Mouse (Mus musculus) heart, embryonic 15.5 days (tissue): Measurements from ENCODE around the gene Zfp334. TPM values are rescaled to one million over a fixed set of nuclear protein-coding genes. Genes with fewer than 3 reads are reported as not detected.

Experiments
- ATAC-seq: fragments of 200-750 bp; cut with Nextera tagmentation; replicated peaks from 2 replicates; pipeline ENCODE4 v1.8.0; 2017; ENCODE audit warnings: low read depth, moderate TSS enrichment; ENCODE audit not compliant: insufficient number of reproducible peaks, insufficient read depth, low FRiP score
- H3K27ac ChIP-seq: fragments of 300-500 bp; sonication (generic); 2 replicates; pipeline ENCODE4 v1.5.1; 2015; ENCODE audit warnings: mild to moderate bottlenecking, inconsistent platforms
- H3K27me3 ChIP-seq: fragments of 300-500 bp; sonication (generic); 2 replicates; pipeline ENCODE4 v1.6.1; 2015; ENCODE audit warnings: inconsistent platforms
- H3K36me3 ChIP-seq: fragments of 300-500 bp; sonication (generic); 2 replicates; pipeline ENCODE4 v1.6.1; 2015; ENCODE audit warnings: mild to moderate bottlenecking, inconsistent platforms
- H3K4me1 ChIP-seq: fragments of 300-500 bp; sonication (generic); replicated peaks from 2 replicates; pipeline ENCODE4 v1.6.1; 2015; ENCODE audit warnings: inconsistent platforms
- H3K4me2 ChIP-seq: fragments of 300-500 bp; sonication (generic); 2 replicates; pipeline ENCODE4 v1.6.1; 2015; ENCODE audit warnings: inconsistent platforms, mild to moderate bottlenecking, moderate library complexity
- H3K4me3 ChIP-seq: fragments of 300-500 bp; sonication (generic); 2 replicates; pipeline ENCODE4 v1.5.1; 2015; ENCODE audit warnings: mild to moderate bottlenecking, inconsistent platforms
- H3K9ac ChIP-seq: fragments of 300-500 bp; sonication (generic); 2 replicates; pipeline ENCODE4 v1.6.1; 2015; ENCODE audit warnings: mild to moderate bottlenecking, inconsistent platforms
- H3K9me3 ChIP-seq: fragments of 300-500 bp; sonication (generic); replicated peaks from 2 replicates; pipeline ENCODE4 v1.6.1; 2016; ENCODE audit warnings: inconsistent platforms
- WGBS: fragments of 180-500 bp; shearing (Covaris S2); methylation state at CpG from one replicate; pipeline ENCODE4 v1.1.7; 2015; ENCODE audit warnings: mixed read lengths; 5-methylcytosine and 5-hydroxymethylcytosine counted together
- polyA plus RNA-seq: library from polyadenylated mRNA; unstranded; fragments of >200 nt; fragmentation: Nextera tagmentation; extraction: Ambion mirVana; gene quantifications from 2 replicates; pipeline ENCODE4 v1.2.1, GENCODE M21; 2015

The Zfp334 gene
- 3.4 and 4.2 TPM in 2 replicates for polyA plus RNA-seq

DNA sequence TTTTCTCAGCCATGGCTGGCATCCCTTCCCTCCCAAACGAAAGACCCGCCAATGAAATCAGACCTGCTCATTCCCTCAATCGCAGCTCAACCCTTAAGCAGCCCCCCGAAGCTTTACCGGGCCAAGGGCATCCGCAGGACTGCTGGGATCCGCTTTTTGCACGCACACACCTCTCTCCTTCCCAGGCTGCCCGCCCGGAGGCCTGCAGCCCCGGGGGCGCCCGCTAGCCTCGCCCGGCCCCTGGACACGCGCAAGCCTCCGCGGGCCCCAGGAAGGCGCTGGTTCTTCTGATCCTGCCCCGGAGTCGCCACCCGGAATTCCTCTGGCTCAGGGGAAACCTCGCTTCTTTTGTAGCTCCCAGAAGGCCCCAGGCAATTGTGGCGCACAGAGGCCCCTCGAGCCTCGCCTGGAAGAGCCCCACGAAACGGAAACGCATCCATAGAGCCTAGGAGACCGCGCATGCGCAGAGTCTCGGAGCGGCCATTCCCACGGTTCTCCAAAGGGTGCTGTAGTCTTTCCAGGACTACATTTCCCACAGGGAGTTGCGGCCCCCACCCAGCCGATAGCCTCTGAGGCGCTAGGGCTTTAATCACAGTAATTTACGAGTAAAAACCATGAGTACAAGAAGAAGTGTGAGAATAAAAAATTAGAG, at the start of gene Zfp334:
Gene Zfp334, minus strand, starts transcription at position 416 of the 652 bp plus-strand sequence.
- Histone ChIP-seq H3K4me1 (peaks cover 8% of the 10 kb centered on the region), H3K36me3 (peaks cover 28% of the 10 kb centered on the region), H3K4me3 (peak within 1 kb of the TSS; percentile 82), H3K9ac (peak within 1 kb of the TSS; percentile 87), H3K27me3 (no peaks in the 10 kb centered on the region), H3K4me2 (peak within 1 kb of the TSS; percentile 89), H3K27ac (peak within 1 kb of the TSS; percentile 91), H3K9me3 (no peaks in the 10 kb centered on the region)
- ATAC-seq = peak; percentile 95
- WGBS = under 1% methylated on average over 40 of the region's 40 CpGs

DNA sequence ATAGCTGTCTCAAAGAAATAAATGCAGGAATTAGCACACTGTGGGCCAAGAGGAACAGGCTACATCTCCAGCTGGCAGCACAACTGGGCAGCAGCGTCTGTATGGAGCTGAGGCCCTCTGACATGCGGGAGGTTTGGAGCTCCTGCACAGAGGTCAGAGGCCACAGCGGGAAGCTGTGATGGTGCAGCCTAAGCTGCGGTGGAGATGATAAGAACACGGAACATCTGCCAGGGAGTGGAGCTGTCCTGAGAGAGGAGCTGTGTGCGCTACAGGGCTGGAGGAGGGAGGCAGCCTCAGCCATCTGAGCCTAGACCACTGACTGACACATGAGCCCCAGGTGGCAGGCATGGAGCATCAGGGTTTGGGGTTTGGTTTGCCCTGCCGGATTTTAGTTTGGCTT, 40.6 kb upstream of the Zfp334 start:
- Histone ChIP-seq H3K27ac (no peak overlapping the region), H3K9me3 (no peaks in the 10 kb centered on the region), H3K4me1 (no peaks in the 10 kb centered on the region), H3K36me3 (no peaks in the 10 kb centered on the region), H3K9ac (no peak overlapping the region), H3K4me2 (no peak overlapping the region), H3K27me3 (peaks cover 12% of the 10 kb centered on the region), H3K4me3 (no peak overlapping the region)
- ATAC-seq = no peak
- WGBS = 20% methylated on average over 7 of the region's 7 CpGs

GRCm38 (mm10) chr2:165420195-165420594, 32.1 kb upstream of the Zfp334 start:
- ATAC-seq = no peak
- H3K4me3 ChIP-seq = no peak overlapping the region
- H3K27me3 ChIP-seq = peaks cover 4% of the 10 kb centered on the region; the same call in 1 of the 2 replicates
- H3K4me2 ChIP-seq = no peak overlapping the region
- WGBS = 70% methylated on average over 2 of the region's 2 CpGs
- no peaks in the 10 kb centered on the region for H3K9me3 ChIP-seq
- H3K27ac ChIP-seq = no peak overlapping the region
- no peaks in the 10 kb centered on the region for H3K36me3 ChIP-seq
- H3K4me1 ChIP-seq = peaks cover 9% of the 10 kb centered on the region
- no peak overlapping the region for H3K9ac ChIP-seq

- no peak overlapping the region for H3K4me2 ChIP-seq
- no peaks in the 10 kb centered on the region for H3K36me3 ChIP-seq
- ATAC-seq = no peak
- no peak overlapping the region for H3K4me3 ChIP-seq
- WGBS = 68% methylated on average over 4 of the region's 4 CpGs
- no peak overlapping the region for H3K27ac ChIP-seq
- H3K9ac ChIP-seq = no peak overlapping the region
- H3K27me3 ChIP-seq = peaks cover 4% of the 10 kb centered on the region; the same call in 1 of the 2 replicates
- peaks cover 9% of the 10 kb centered on the region for H3K4me1 ChIP-seq
- no peaks in the 10 kb centered on the region for H3K9me3 ChIP-seq
These were observed 31.6 kb upstream of the Zfp334 start for GRCm38 (mm10) chr2:165419670-165420111.

DNA sequence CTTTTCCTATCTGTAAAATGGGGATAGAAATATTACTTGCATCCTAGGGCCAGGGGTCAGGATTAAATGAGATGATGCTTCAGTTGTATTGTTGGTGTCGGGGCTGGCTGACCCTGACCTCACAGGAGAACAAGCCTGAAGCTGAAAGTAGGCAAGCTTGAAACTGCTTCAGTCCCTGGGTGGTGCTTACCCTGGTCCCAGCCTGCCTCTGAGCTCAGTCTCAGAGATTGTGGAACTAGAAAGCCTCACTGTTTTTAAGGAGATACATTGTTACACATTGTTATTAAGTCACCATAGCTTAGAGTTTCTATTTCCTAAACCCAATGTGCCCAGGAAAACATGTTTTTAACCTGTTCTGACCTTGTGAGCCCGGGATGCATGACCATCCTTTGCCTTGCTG, 30.5 kb upstream of the Zfp334 start:
- no peaks in the 10 kb centered on the region for H3K9me3 ChIP-seq
- H3K9ac ChIP-seq = no peak overlapping the region
- H3K4me1 ChIP-seq = peaks cover 9% of the 10 kb centered on the region
- WGBS = 83% methylated on average over 2 of the region's 2 CpGs
- H3K4me2 ChIP-seq = no peak overlapping the region
- H3K4me3 ChIP-seq = no peak overlapping the region
- no peak for ATAC-seq
- no peaks in the 10 kb centered on the region for H3K27me3 ChIP-seq
- no peaks in the 10 kb centered on the region for H3K36me3 ChIP-seq
- no peak overlapping the region for H3K27ac ChIP-seq

DNA sequence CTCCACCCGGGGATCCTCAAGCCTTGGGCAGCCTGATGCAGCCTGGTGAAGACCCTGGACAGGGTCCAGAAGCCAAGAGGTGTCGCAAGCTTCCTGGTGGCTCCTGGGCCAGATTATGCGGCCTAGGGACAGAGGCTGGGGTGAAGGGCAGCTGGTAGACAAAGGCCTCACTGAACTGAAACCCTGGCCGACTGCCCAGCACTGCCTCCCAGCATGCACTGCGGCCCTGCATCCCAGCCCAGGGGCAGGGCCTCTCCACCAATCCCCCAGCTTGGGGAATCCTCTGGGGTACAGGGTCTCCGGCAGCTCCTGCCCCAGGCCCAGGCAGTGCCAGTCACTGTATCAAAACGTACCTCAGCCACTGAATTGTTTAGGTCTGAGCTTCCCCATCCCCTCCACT, 29.2 kb upstream of the Zfp334 start:
- H3K4me2 ChIP-seq = no peak overlapping the region
- WGBS = 51% methylated on average over 7 of the region's 7 CpGs
- no peaks in the 10 kb centered on the region for H3K36me3 ChIP-seq
- no peaks in the 10 kb centered on the region for H3K9me3 ChIP-seq
- H3K27me3 ChIP-seq = no peaks in the 10 kb centered on the region
- no peak overlapping the region for H3K9ac ChIP-seq
- no peak overlapping the region; the same call in 1 of the 2 replicates for H3K27ac ChIP-seq
- no peak overlapping the region for H3K4me3 ChIP-seq
- ATAC-seq = 0 out of 2 replicates have a peak, but pooled peaks have one; percentile 41
- peaks cover 9% of the 10 kb centered on the region for H3K4me1 ChIP-seq

DNA sequence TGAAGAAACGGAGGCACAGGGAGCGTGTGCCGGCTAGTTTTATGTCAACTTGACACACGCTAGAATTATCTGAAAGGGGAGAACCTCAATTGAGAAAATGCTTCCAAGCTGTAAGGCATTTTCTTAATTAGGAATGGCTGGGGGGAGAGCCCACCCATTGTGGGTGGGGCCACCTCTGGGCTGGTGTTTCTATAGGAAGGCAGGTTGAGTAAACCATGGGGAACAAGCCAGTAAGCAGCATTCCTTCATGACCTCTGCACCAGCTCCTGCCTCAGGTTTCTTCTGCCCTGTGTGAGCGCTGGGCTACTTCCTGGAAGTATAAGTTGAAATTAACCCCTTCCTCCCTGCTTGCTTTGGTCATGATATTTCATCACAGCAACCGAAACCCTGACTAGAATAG, 27.7 kb upstream of the Zfp334 start:
- ATAC-seq = no peak
- H3K4me1 ChIP-seq = peaks cover 9% of the 10 kb centered on the region

DNA sequence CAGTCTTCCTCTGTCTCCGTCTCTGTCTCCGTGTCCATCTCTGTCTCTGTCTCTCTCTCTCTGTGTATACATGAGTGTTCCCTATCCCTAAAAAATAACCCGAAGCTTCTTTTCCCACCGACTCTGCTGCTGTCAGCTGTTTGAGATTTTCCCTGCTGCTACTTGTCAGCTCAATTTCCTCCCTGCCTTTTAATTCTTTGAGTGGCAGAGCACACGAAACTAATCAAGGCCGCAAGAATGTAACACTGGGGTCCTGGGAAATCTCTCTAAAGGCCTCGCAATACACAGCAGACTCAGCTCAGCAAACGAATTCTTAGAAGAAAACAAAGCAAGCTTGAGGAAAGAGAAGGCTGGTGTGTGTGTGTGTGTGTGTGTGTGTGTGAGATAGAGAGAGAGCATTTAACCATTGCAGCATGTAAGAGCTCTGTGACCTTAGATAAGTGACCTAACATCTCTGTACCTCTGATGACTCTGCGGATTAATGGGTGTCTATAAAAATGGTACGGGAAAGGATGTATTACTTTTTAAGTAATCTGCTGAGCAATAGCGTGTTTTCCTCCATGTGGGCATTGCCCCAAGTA, 27.2 kb upstream of the Zfp334 start:
- Histone ChIP-seq H3K36me3 (no peaks in the 10 kb centered on the region), H3K27ac (no peak overlapping the region), H3K9me3 (no peaks in the 10 kb centered on the region), H3K4me3 (no peak overlapping the region), H3K4me2 (no peak overlapping the region), H3K9ac (no peak overlapping the region), H3K27me3 (no peaks in the 10 kb centered on the region), H3K4me1 (peaks cover 9% of the 10 kb centered on the region)
- 47% methylated on average over 11 of the region's 11 CpGs for WGBS
- ATAC-seq = no peak

More for the DNA sequence above, 27.7 kb upstream of the Zfp334 start:
- no peak overlapping the region for H3K27ac ChIP-seq
- no peaks in the 10 kb centered on the region for H3K9me3 ChIP-seq
- no peak overlapping the region for H3K4me2 ChIP-seq
- H3K4me3 ChIP-seq = no peak overlapping the region
- WGBS = 73% methylated on average over 6 of the region's 6 CpGs
- H3K9ac ChIP-seq = no peak overlapping the region
- no peaks in the 10 kb centered on the region for H3K27me3 ChIP-seq
- no peaks in the 10 kb centered on the region for H3K36me3 ChIP-seq

- no peak overlapping the region for H3K9ac ChIP-seq
- no peak overlapping the region for H3K4me2 ChIP-seq
- H3K36me3 ChIP-seq = no peaks in the 10 kb centered on the region
- H3K27ac ChIP-seq = no peak overlapping the region
- H3K4me3 ChIP-seq = no peak overlapping the region
- H3K4me1 ChIP-seq = peaks cover 5% of the 10 kb centered on the region
- WGBS = 59% methylated on average over 5 of the region's 5 CpGs
- ATAC-seq = no peak
- H3K9me3 ChIP-seq = no peaks in the 10 kb centered on the region
- H3K27me3 ChIP-seq = no peaks in the 10 kb centered on the region
These were observed 26.3 kb upstream of the Zfp334 start for GRCm38 (mm10) chr2:165414321-165414720.

- ATAC-seq = no peak
- Histone ChIP-seq H3K9me3 (no peaks in the 10 kb centered on the region), H3K36me3 (no peaks in the 10 kb centered on the region), H3K27ac (no peak overlapping the region), H3K4me2 (no peak overlapping the region), H3K4me1 (peaks cover 5% of the 10 kb centered on the region), H3K9ac (no peak overlapping the region), H3K4me3 (no peak overlapping the region), H3K27me3 (no peaks in the 10 kb centered on the region)
- WGBS = 53% methylated on average over 3 of the region's 3 CpGs
These were observed 25.8 kb upstream of the Zfp334 start for GRCm38 (mm10) chr2:165413884-165414283.

GRCm38 (mm10) chr2:165407700-165408301, 19.7 kb upstream of the Zfp334 start:
- Histone ChIP-seq H3K4me2 (no peak overlapping the region), H3K9ac (no peak overlapping the region), H3K9me3 (no peaks in the 10 kb centered on the region), H3K27me3 (no peaks in the 10 kb centered on the region), H3K36me3 (no peaks in the 10 kb centered on the region), H3K4me3 (no peak overlapping the region), H3K4me1 (0 out of 2 replicates have a peak, but pooled peaks cover 4% of the 10 kb centered on the region), H3K27ac (no peak overlapping the region)
- WGBS = 35% methylated on average over 10 of the region's 10 CpGs
- ATAC-seq = no peak
